Mouse (Mus musculus): ENCODE data around the gene Prdm4. TPM values are rescaled to one million over a fixed set of nuclear protein-coding genes. Genes with fewer than 3 reads are reported as not detected.

Gene Prdm4
- polyA plus RNA-seq, 1 experiment from 2014 or later, result 31.0 TPM

- peaks cover 14% of the 10 kb centered on the region for H3K4me1 ChIP-seq (replicated peaks; ENCODE audit: control insufficient read depth, insufficient read depth, low read length)
- 93% methylated on average over 13 of the region's 13 CpGs for WGBS
- H3K4me2 ChIP-seq (replicated peaks), result no peak overlapping the region
- no peaks in the 10 kb centered on the region for H3K27me3 ChIP-seq (ENCODE audit: control insufficient read depth, insufficient read depth, low read length)
- H3K9me3 ChIP-seq (ENCODE audit: control insufficient read depth, low read length), result no peaks in the 10 kb centered on the region
- no peak for ATAC-seq (ENCODE audit: low FRiP score)
- no peak overlapping the region for H3K4me3 ChIP-seq (replicated peaks; ENCODE audit: low read length)
- H3K9ac ChIP-seq, result no peak overlapping the region
- H3K36me3 ChIP-seq (replicated peaks; ENCODE audit: control insufficient read depth, insufficient read depth), result peaks cover 48% of the 10 kb centered on the region
- peak; percentile 14 for DNase-seq (ENCODE audit: low spot score)
- no peak overlapping the region for H3K27ac ChIP-seq
Measured at GRCm38 (mm10) chr10:85873861-85874544, 42.9 kb downstream of the Prdm4 start.

- peak overlapping the region; percentile 89 for H3K9ac ChIP-seq
- H3K4me3 ChIP-seq (replicated peaks; ENCODE audit: low read length), result peak overlapping the region; percentile 100
- WGBS, result 6% methylated on average over 5 of the region's 5 CpGs
- H3K4me2 ChIP-seq (replicated peaks), result peak overlapping the region; percentile 96
- peak; percentile 1; the same call in 1 of the 2 replicates for ATAC-seq (ENCODE audit: low FRiP score)
- peaks cover 14% of the 10 kb centered on the region for H3K4me1 ChIP-seq (replicated peaks; ENCODE audit: control insufficient read depth, insufficient read depth, low read length)
- no peak overlapping the region for H3K27ac ChIP-seq
- no peak for DNase-seq (ENCODE audit: low spot score)
- H3K27me3 ChIP-seq (ENCODE audit: control insufficient read depth, insufficient read depth, low read length), result no peaks in the 10 kb centered on the region
- peaks cover 33% of the 10 kb centered on the region for H3K36me3 ChIP-seq (replicated peaks; ENCODE audit: control insufficient read depth, insufficient read depth)
- H3K9me3 ChIP-seq (ENCODE audit: control insufficient read depth, low read length), result no peaks in the 10 kb centered on the region
Measured at GRCm38 (mm10) chr10:85872479-85872773, 44.5 kb downstream of the Prdm4 start.

- Histone ChIP-seq H3K36me3 (replicated peaks; ENCODE audit: control insufficient read depth, insufficient read depth) (peaks cover 28% of the 10 kb centered on the region), H3K9ac (peak overlapping the region; percentile 89), H3K4me1 (replicated peaks; ENCODE audit: control insufficient read depth, insufficient read depth, low read length) (peaks cover 14% of the 10 kb centered on the region), H3K9me3 (ENCODE audit: control insufficient read depth, low read length) (no peaks in the 10 kb centered on the region), H3K27ac (peak overlapping the region; percentile 20; the same call in 1 of the 2 replicates), H3K4me2 (replicated peaks) (peak overlapping the region; percentile 96), H3K27me3 (ENCODE audit: control insufficient read depth, insufficient read depth, low read length) (no peaks in the 10 kb centered on the region), H3K4me3 (replicated peaks; ENCODE audit: low read length) (peak overlapping the region; percentile 100)
- under 1% methylated on average over 55 of the region's 55 CpGs for WGBS
- ATAC-seq (ENCODE audit: low FRiP score) (peak; percentile 98), DNase-seq (ENCODE audit: low spot score) (peak; percentile 96)
Measured at GRCm38 (mm10) chr10:85871698-85872478, 45.1 kb downstream of the Prdm4 start.

- Histone ChIP-seq H3K9ac (no peak overlapping the region), H3K27ac (no peak overlapping the region), H3K36me3 (replicated peaks; ENCODE audit: control insufficient read depth, insufficient read depth) (no peaks in the 10 kb centered on the region), H3K27me3 (ENCODE audit: control insufficient read depth, insufficient read depth, low read length) (no peaks in the 10 kb centered on the region), H3K9me3 (ENCODE audit: control insufficient read depth, low read length) (no peaks in the 10 kb centered on the region), H3K4me3 (replicated peaks; ENCODE audit: low read length) (no peak overlapping the region), H3K4me2 (replicated peaks) (no peak overlapping the region), H3K4me1 (replicated peaks; ENCODE audit: control insufficient read depth, insufficient read depth, low read length) (no peaks in the 10 kb centered on the region)
- ATAC-seq (ENCODE audit: low FRiP score) (no peak), DNase-seq (ENCODE audit: low spot score) (no peak)
- 76% methylated on average over 4 of the region's 4 CpGs for WGBS
Measured at GRCm38 (mm10) chr10:85846105-85846862, 70.7 kb downstream of the Prdm4 start.

Other genes starting within 250 kb of the Prdm4 start
- 68.3 and 74.7 TPM in 2 replicates for gene Pwp1, start 87.6 kb downstream of the Prdm4 start, polyA plus RNA-seq (2014; fragmentation: Nextera tagmentation; extraction: Ambion mirVana)
- gene Ascl4, start 10.5 kb upstream of the Prdm4 start, polyA plus RNA-seq (2014; fragmentation: Nextera tagmentation; extraction: Ambion mirVana), result 0.17 and 0.39 TPM in 2 replicates
- gene Rtcb, start 40.7 kb upstream of the Prdm4 start, polyA plus RNA-seq (2014; fragmentation: Nextera tagmentation; extraction: Ambion mirVana), result 154 and 160 TPM in 2 replicates
- not detected in 2 replicates for gene Bpifc, start 94.8 kb upstream of the Prdm4 start, polyA plus RNA-seq (2014; fragmentation: Nextera tagmentation; extraction: Ambion mirVana)
- gene Fbxo7, start 104.8 kb upstream of the Prdm4 start, polyA plus RNA-seq (2014; fragmentation: Nextera tagmentation; extraction: Ambion mirVana), result 22.3 and 24.7 TPM in 2 replicates